Mouse (Mus musculus) liver, embryonic 14.5 days (tissue): Measurements from ENCODE around the gene Kcnh7.

Experiments used
- CTCF ChIP-seq: IDR thresholded peaks from 2 replicates; pipeline ENCODE4 v1.5.1; 2016; ENCODE audit warnings: antibody characterized with exemption, low read depth, control low read depth
- EP300 ChIP-seq: IDR thresholded peaks from 2 replicates; pipeline ENCODE4 v1.6.1; 2016; ENCODE audit warnings: antibody characterized with exemption, low read depth

DNA sequence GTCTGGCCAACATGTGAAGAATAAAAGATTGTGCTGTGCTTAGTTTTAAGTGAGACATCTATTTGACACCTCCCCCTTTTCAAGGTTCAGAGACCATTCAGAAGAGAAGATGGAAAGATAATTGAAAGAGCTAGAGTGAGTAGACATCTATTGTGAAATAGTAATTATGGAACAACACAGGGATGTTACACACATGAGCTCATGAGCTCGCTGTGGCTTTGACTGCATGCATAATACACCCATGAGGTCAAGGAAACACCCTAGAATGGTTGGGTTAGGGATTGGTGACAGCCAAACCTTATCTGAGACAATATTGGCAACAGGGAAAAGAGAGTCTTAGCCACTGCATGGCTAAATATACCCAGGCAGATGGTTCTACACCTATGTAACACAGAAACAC, 380.1 kb downstream of the Kcnh7 start:
- no peak for TF ChIP-seq CTCF
- no peak for TF ChIP-seq EP300
